Mouse (Mus musculus) gastrocnemius, adult 2 months (tissue): Measurements from ENCODE around the gene BC100530. TPM values are rescaled to one million over a fixed set of nuclear protein-coding genes. Genes with fewer than 3 reads are reported as not detected.
"Not testable (repeated sequence)": the region's sequence is repeated elsewhere in the genome, so short reads cannot be mapped to it uniquely, and the experiment has no call there.

Experiments
- DNase-seq: peaks from one replicate; pipeline ENCODE4 v3.0.0; 2022
- H3K27ac ChIP-seq: fragments of 200-600 bp; 2 replicates; pipeline ENCODE4 v1.8.1; 2022; ENCODE audit warnings: mild to moderate bottlenecking
- H3K4me3 ChIP-seq: fragments of 200-600 bp; 2 replicates; pipeline ENCODE4 v1.8.1; 2022; ENCODE audit warnings: mild to moderate bottlenecking, moderate library complexity
- CTCF ChIP-seq: fragments of 200-600 bp; IDR thresholded peaks from 2 replicates; pipeline ENCODE4 v1.8.1; 2022; ENCODE audit warnings: antibody characterized with exemption, mild to moderate bottlenecking, moderate library complexity
- intact Hi-C: fragments of 180-260 bp; cut with DNase I; formaldehyde crosslinking; loops from one replicate; pipeline ENCODE4 v1.15.1; 2025
- long read RNA-seq, 2 experiments: library from polyadenylated mRNA; stranded (forward); transcript quantifications; one replicate each; pipeline ENCODE4 v2.0.0; 2021
- total RNA-seq, 2 experiments: library from RNA; stranded (reverse); gene quantifications; 2 replicates each; pipeline ENCODE4 v1.2.3; 2021

BC100530 gene
- not detected for total RNA-seq
- long read RNA-seq, experiment 1 = 0 reads
- long read RNA-seq, experiment 2 = 0 reads

DNA sequence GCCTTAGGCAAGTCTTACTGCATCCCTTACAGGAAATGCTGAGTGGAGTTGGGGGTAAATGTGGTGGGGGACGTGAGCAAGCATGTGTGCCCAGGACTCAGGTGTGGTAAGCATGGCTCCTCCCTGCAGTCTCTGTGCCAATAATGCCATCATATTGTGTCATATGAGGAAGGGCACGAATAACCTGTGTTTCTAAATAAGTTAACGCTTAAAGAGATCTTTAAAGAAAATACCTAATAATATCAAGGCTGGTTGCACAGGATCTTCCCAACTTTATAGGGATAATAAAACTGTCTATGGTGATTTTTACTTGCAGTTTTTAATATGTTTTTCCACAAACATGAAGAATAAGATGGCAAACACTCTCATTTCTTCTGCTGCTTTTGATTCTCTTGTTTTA, at the start of gene BC100530:
BC100530 (minus strand) TSS at position 101 of the 400 bp plus-strand sequence.
- intact Hi-C loops, H3K4me3 ChIP-seq, H3K27ac ChIP-seq, DNase-seq: not testable (repeated sequence)

DNA sequence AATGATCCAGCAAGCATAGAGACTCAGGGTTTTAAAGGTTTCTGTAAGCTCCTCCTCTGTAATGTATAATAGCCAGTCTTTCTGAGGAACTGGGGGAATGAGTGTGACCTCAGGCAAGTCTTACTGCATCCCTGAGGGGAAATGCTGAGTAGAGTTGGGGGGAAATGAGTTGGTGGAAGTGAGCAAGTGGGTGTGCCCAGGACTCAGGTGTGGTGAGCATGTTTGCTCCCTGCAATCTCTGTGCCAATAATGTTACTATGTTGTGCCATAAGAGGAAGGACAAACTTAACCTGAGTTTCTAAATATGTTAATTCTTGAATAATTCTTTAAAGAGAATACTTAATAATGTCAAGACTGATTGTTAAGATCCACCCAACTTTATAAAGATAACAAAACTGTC, 40.8 kb upstream of the BC100530 start, which contains the start of gene Stfa2:
Stfa2 (minus strand) TSS at position 101 of the 400 bp plus-strand sequence.
- intact Hi-C loops = no loop called here
- no peak within 1 kb of the TSS for H3K4me3 ChIP-seq
- TF ChIP-seq CTCF = no peak
- no peak within 1 kb of the TSS for H3K27ac ChIP-seq
- no peak for DNase-seq

DNA sequence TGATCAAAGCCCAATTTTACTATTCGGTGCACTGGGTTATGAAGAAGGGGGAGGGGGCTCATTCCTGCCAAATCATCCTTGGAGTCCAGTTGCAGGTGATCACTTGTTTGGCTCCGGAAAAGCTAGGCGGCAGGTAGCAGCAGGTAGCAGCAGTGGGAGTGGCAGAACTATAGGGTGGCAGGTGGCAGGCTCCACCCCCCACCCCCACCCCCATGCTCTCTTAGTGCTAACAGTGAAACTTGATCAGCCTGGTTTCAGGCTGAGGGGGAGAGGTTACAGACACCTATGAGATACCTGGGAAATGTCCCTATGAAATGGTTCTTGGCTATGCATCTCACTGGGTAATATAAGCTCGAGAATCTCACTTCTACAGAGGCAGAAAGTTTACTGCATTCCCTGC, 21.5 kb upstream of the BC100530 start:
- DNase-seq = no peak
- Histone ChIP-seq H3K27ac (no peak overlapping the region), H3K4me3 (no peak overlapping the region)
- intact Hi-C loops = no loop called here
- TF ChIP-seq CTCF = no peak

DNA sequence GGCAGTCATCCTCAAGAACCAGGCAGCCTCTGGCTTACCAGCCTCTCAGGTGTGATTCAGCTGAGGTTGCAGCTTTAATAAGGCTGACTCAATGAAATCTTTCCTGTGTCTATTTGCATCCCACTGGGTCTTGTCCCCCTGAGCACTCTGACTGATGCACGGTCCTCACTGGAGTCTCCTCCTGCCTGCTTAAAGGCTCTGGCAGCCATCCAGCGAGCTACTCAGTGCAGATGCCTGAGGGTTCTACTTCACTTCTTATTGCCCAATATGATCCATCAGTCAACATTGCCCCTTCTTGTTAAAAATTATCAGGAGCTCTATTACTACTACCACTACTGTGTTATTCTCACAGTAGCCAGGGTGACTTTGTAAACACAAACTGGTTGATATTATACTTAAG, 30.4 kb downstream of the BC100530 start:
- no peak for TF ChIP-seq CTCF
- Histone ChIP-seq H3K4me3 (no peak overlapping the region), H3K27ac (no peak overlapping the region)
- intact Hi-C loops = no loop called here
- DNase-seq = no peak

DNA sequence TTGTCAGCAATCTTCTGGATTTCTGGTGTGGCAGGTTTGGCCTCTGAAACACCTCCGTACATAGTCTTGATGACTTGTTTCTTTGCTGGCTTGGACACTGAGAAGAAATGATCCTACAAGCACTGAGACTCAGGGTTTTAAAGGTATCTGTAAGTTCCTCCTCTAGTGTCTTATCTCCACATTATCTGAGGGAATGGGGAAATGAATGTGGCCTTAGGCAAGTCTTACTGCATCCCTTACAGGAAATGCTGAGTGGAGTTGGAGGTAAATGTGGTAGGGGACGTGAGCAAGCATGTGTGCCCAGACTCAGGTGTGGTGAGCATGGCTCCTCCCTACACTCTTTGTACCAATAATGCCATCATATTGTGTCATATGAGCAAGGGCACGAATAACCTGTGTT, 33.3 kb downstream of the BC100530 start, which contains the start of gene BC117090:
BC117090 (minus strand) TSS at position 101 of the 400 bp plus-strand sequence.
- no peak for DNase-seq
- intact Hi-C loops = no loop called here
- H3K27ac ChIP-seq = no peak within 1 kb of the TSS
- H3K4me3 ChIP-seq = no peak within 1 kb of the TSS
- TF ChIP-seq CTCF = no peak

DNA sequence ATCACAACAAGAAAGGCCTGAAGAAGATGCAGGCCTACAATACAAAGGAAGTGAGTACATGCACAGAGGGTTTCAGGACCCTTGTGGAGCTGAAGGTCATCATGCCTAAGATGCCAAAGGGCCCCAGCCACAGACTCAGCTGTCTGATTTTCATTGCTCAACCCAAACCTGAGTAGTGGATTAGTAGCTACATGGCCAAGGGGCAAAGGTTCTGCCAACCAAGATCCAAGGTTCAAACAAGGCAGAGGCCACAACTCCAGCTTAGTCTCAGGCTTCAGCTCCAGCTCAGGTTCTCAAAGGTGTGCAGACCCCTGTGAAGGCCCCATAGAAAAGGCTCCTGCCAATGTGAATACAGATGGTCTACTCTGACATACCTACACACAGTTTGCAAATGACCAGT, 48.3 kb downstream of the BC100530 start:
- Histone ChIP-seq H3K27ac (no peak overlapping the region), H3K4me3 (no peak overlapping the region)
- TF ChIP-seq CTCF = no peak
- DNase-seq = no peak
- intact Hi-C loops = no loop called here

DNA sequence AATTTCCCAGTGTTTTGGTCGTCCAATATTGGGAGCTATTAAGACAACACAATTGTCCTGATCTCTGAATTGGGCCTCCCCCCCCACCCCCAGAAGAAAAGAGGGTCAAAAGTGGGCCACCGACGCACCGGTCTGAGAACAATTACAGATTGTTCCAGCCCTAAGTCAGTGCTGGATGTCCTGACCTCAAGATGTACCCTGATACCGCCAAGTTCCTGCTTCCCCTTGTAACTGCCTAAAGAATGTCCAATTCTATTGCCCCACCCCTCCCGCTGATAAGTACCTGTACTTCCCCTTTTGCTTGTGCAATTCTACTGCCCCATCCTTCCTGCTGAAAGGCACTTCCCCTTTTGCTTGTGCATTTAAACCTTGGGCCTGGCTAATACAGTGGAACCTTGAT, 51.4 kb downstream of the BC100530 start:
- H3K27ac ChIP-seq, intact Hi-C loops, DNase-seq, H3K4me3 ChIP-seq: not testable (repeated sequence)

Other genes with a start within 250 kb of the BC100530 start
- not detected for gene Csta1, start 236.5 kb downstream of the BC100530 start, total RNA-seq
- not detected for gene Stfa2l1, start 210.9 kb downstream of the BC100530 start, total RNA-seq
- not detected for gene Gm5483, start 183.5 kb downstream of the BC100530 start, total RNA-seq
- not detected for gene Gm5416, start 157.3 kb downstream of the BC100530 start, total RNA-seq
- gene 2010005H15Rik, start 146.3 kb downstream of the BC100530 start, total RNA-seq = not detected
- gene Stfa1, start 90.8 kb downstream of the BC100530 start, total RNA-seq = not detected
- not detected for gene BC117090, start 33.4 kb downstream of the BC100530 start, total RNA-seq
- not detected for gene Stfa2, start 40.7 kb upstream of the BC100530 start, total RNA-seq
- not detected for gene Stfa3, start 87.6 kb upstream of the BC100530 start, total RNA-seq
- gene Casr, start 194.4 kb upstream of the BC100530 start, total RNA-seq = 1 to 10 TPM; 1.7 to 2.5 TPM